Mouse (Mus musculus): ENCODE results near the gene 5730522E02Rik. TPM values are rescaled to one million over a fixed set of nuclear protein-coding genes. Genes with fewer than 3 reads are reported as not detected.
A peak's percentile ranks its signal among the peaks of the same experiment; 100 is the strongest.

The 5730522E02Rik gene
- total RNA-seq, 2 experiments from 2014 or later: 11.5 to 12.0 TPM

DNA sequence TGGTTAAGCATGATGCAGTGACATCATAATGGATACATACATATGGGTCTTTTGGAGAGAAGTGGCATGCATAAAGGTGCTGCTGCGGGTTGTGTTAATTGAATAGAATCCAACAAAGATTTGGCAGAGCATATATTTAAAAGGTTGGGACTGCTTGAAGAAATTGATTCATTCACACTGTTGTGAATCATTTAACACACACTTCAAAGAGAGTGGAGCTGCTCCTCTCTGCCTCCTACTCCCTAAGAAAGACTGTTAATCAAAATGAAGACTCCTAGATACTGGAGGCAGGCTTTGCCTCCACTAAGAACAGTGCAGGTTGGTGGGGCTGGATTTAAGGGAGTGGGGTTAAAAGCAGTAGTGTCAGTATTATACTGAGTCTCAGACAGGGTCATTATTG is 218.3 kb downstream of the 5730522E02Rik start:
- DNase-seq (ENCODE audit: extremely low spot score in 1 of 2, low spot score in 2 of 2): no peak
- intact Hi-C loops (cut with DNase I): no loop called here
- no peak for TF ChIP-seq CTCF (IDR thresholded peaks at IDR 0.05)
- H3K4me3 ChIP-seq: no peak overlapping the region
- no peak overlapping the region for H3K27ac ChIP-seq

- no peak for DNase-seq (ENCODE audit: extremely low spot score in 1 of 2, low spot score in 2 of 2)
These were observed 231.8 kb downstream of the 5730522E02Rik start for GRCm38 (mm10) chr11:25978736-25979276.

DNA sequence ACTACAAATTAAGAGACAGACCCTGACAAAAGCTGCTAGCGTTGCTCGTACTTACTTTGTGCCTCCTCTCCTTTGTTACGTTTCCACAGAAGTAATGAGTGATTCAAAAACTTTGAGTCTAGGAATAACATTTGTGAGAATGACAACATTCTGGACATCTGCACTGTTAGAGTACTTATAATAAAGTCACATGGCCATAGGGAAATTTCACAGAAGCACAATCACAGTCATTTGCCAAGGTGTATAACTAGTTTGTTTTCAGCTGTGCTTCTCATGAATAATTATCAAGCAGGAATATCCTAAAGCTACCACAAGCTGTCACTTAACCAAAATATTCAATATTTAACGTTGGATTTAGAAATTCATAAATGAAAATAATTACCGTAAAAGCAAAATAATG is 269.1 kb downstream of the 5730522E02Rik start:
- H3K27ac ChIP-seq: no peak overlapping the region; the same call in 1 of the 2 replicates
- no peak for TF ChIP-seq CTCF (IDR thresholded peaks at IDR 0.05)
- H3K4me3 ChIP-seq: no peak overlapping the region
- intact Hi-C loops (cut with DNase I): no loop called here
- DNase-seq (ENCODE audit: extremely low spot score in 1 of 2, low spot score in 2 of 2): no peak

More at GRCm38 (mm10) chr11:25978736-25979276, 231.8 kb downstream of the 5730522E02Rik start:
- intact Hi-C loops (cut with DNase I): no loop called here
- TF ChIP-seq CTCF (IDR thresholded peaks at IDR 0.05): no peak
- no peak overlapping the region for H3K27ac ChIP-seq
- no peak overlapping the region for H3K4me3 ChIP-seq

GRCm38 (mm10) chr11:25940716-25941294 is 269.8 kb downstream of the 5730522E02Rik start:
- intact Hi-C loops (cut with DNase I): no loop called here
- no peak for TF ChIP-seq CTCF (IDR thresholded peaks at IDR 0.05)
- Histone ChIP-seq H3K27ac (peak overlapping the region; percentile 8; the same call in 1 of the 2 replicates), H3K4me3 (no peak overlapping the region)
- DNase-seq (ENCODE audit: extremely low spot score in 1 of 2, low spot score in 2 of 2): no peak

DNA sequence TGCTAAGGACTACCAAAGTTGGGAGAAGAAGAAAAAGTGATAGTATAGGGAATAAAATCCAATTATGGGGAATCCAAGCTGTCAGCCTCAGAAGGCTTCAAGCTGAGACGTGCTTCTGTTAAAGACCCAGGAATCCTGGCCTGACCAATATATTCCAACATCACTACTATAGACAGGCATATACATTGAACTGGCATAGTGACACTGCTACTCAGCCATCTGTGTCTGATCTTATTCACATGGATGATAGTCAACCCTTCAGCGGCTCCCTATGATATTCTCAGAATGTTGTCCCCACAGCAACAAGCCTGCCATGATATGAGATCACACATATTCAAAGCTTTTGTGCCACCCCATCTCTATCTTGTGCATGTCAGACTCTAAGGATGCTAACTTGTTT is 284.3 kb downstream of the 5730522E02Rik start:
- TF ChIP-seq CTCF (IDR thresholded peaks at IDR 0.05): no peak
- intact Hi-C loops (cut with DNase I): no loop called here
- no peak for DNase-seq (ENCODE audit: extremely low spot score in 1 of 2, low spot score in 2 of 2)
- Histone ChIP-seq H3K27ac (no peak overlapping the region), H3K4me3 (no peak overlapping the region)

DNA sequence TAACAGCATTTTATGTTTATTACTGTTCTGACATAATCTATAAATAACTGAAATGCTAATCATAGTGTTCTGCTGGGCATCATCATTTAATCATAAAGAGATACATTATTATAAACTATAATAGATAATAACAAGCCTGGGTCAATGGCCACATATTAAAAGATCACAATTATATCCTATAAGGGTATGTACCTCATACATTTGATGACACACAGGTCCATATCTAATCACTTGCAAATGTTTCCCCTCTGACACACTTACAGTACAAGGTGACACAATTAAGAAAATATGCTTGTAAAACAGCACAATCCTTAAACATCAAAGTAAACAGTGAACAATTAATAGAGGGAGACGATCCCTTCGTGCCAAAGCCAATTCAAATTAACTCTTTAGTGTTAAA is 308.2 kb downstream of the 5730522E02Rik start:
- no peak overlapping the region for H3K27ac ChIP-seq
- intact Hi-C loops (cut with DNase I): no loop called here
- no peak overlapping the region for H3K4me3 ChIP-seq
- TF ChIP-seq CTCF (IDR thresholded peaks at IDR 0.05): no peak
- DNase-seq (ENCODE audit: extremely low spot score in 1 of 2, low spot score in 2 of 2): no peak

GRCm38 (mm10) chr11:25901666-25902065 is 308.9 kb downstream of the 5730522E02Rik start:
- no peak overlapping the region for H3K4me3 ChIP-seq
- DNase-seq (ENCODE audit: extremely low spot score in 1 of 2, low spot score in 2 of 2): no peak
- H3K27ac ChIP-seq: no peak overlapping the region
- intact Hi-C loops (cut with DNase I): no loop called here
- no peak for TF ChIP-seq CTCF (IDR thresholded peaks at IDR 0.05)

GRCm38 (mm10) chr11:25893906-25894305 is 316.7 kb downstream of the 5730522E02Rik start:
- H3K27ac ChIP-seq: no peak overlapping the region
- no peak overlapping the region for H3K4me3 ChIP-seq
- intact Hi-C loops (cut with DNase I): no loop called here
- TF ChIP-seq CTCF (IDR thresholded peaks at IDR 0.05): no peak
- DNase-seq (ENCODE audit: extremely low spot score in 1 of 2, low spot score in 2 of 2): no peak

DNA sequence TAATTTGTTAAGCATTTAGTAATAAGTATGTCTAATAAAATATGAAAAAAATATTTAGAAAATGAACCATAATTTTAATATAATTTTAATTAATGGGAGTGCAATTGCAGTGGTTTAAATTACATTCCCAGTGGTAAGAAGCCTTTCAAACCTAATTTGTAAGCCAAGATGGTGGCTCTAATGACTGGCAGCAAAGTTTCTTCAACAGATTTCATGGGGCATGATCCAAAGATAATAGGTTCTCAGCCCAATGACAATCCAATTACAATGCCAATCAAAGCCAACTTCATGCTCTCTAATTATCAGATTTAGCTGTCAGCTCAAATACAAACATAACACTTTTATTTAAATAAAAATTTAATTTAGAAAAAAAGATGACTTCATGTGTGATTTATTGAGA is 337.6 kb downstream of the 5730522E02Rik start:
- no peak for DNase-seq (ENCODE audit: extremely low spot score in 1 of 2, low spot score in 2 of 2)

GRCm38 (mm10) chr11:25872317-25872716 is 338.2 kb downstream of the 5730522E02Rik start:
- no peak for TF ChIP-seq CTCF (IDR thresholded peaks at IDR 0.05)
- no peak for DNase-seq (ENCODE audit: extremely low spot score in 1 of 2, low spot score in 2 of 2)
- intact Hi-C loops (cut with DNase I): loop anchor here (5.0 kb wide), 1 partner anchor 200 kb away; no protein-coding TSS in a partner anchor
- Histone ChIP-seq H3K27ac (no peak overlapping the region), H3K4me3 (no peak overlapping the region)

More for the DNA sequence above, 337.6 kb downstream of the 5730522E02Rik start:
- H3K27ac ChIP-seq: no peak overlapping the region
- no peak overlapping the region for H3K4me3 ChIP-seq
- intact Hi-C loops (cut with DNase I): loop anchor here (5.0 kb wide), 1 partner anchor 199 kb away; no protein-coding TSS in a partner anchor
- TF ChIP-seq CTCF (IDR thresholded peaks at IDR 0.05): no peak

- intact Hi-C loops (cut with DNase I): loop anchor here (10.0 kb wide), 2 partner anchors 1099 to 1381 kb away; no protein-coding TSS in a partner anchor
- DNase-seq (ENCODE audit: extremely low spot score in 1 of 2, low spot score in 2 of 2): no peak
- Histone ChIP-seq H3K4me3 (no peak overlapping the region), H3K27ac (no peak overlapping the region)
- TF ChIP-seq CTCF (IDR thresholded peaks at IDR 0.05): no peak
These were observed 344.3 kb downstream of the 5730522E02Rik start for GRCm38 (mm10) chr11:25866292-25866691.

DNA sequence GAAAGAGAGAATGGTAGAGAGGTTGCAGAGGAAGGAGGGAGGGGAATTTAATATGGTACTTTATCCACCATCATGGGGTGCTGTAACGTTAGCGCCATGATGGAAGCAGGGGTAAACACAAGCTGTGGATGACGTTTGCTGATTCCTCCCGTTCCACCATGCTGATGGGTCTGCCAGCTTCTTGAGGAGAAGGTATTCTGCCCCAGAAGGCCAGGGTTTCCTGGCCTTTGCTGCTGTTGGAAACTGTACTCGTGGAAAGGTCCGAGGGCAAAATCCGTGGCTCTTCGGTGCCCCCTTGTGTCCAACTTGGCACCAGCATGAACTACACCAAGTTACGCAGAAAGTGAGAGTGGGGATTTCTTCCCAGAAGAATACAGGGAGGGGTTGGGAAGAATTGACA is 347.9 kb downstream of the 5730522E02Rik start:
- TF ChIP-seq CTCF (IDR thresholded peaks at IDR 0.05): peak; percentile 82
- intact Hi-C loops (cut with DNase I): loop anchor here (5.0 to 10.0 kb wide), 3 partner anchors 550 to 1378 kb away; no protein-coding TSS in a partner anchor
- H3K27ac ChIP-seq: peak overlapping the region; percentile 50; the same call in 1 of the 2 replicates
- peak; percentile 70 to 82 for DNase-seq (ENCODE audit: extremely low spot score in 1 of 2, low spot score in 2 of 2)
- H3K4me3 ChIP-seq: no peak overlapping the region

Measured in left cerebral cortex, adult 2 months (tissue).